Mouse (Mus musculus): Measurements from ENCODE around the gene Atp8a2. TPM values are rescaled to one million over a fixed set of nuclear protein-coding genes. Genes with fewer than 3 reads are reported as not detected.

The Atp8a2 gene
- polyA plus RNA-seq, 1 experiment from 2014 or later: 23.8 TPM

DNA sequence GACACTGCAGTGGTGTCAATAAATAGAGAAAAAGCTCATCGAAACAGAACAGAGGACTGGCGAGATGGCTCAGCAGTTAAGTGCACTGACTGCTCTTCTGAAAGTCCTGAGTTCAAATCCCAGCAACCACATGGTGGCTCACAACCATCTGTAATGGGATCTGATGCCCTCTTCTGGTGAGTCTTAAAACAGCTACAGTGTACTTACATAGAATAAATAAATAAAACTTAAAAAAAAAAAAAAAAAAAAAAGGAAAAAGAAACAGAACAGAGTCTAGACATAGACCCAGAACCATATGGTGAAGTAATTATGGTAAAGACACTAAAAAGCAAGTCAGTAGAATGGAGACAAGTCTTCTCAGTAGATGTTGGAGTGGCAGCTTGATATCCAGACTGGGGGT, 15.7 kb downstream of the Atp8a2 start:
- Histone ChIP-seq H3K27ac (no peak overlapping the region), H3K9me3 (no peaks in the 10 kb centered on the region), H3K9ac (no peak overlapping the region), H3K4me1 (0 out of 2 replicates have a peak, but pooled peaks cover 7% of the 10 kb centered on the region), H3K36me3 (no peaks in the 10 kb centered on the region), H3K27me3 (replicated peaks) (peaks cover 10% of the 10 kb centered on the region), H3K4me2 (replicated peaks) (no peak overlapping the region), H3K4me3 (no peak overlapping the region)
- 95% methylated on average over 2 of the region's 2 CpGs for WGBS
- ATAC-seq (ENCODE audit: low FRiP score, low read depth): no peak

DNA sequence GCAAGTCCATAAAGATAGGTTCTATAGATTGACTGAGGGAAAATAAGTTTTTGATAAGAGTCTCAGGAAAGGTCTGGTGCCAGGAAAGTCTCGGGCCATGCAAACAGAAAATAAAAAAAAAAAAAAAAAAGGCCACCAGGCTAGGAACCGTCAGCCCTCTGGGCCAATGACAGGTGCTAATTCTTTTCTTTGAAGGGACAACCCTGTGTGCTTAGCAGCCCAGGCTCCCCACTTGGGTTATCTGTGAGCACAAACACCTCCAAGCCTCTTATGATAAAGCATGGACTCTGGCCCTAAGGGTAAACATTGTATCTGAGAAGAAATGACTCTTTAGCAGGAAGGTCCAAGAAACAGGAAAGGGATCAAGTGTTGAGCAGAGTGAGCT, 18.4 kb downstream of the Atp8a2 start:
- H3K27ac ChIP-seq: no peak overlapping the region
- no peak overlapping the region; the same call in 1 of the 2 replicates for H3K4me3 ChIP-seq
- H3K9ac ChIP-seq: no peak overlapping the region
- ATAC-seq (ENCODE audit: low FRiP score, low read depth): no peak
- 36% methylated on average over 2 of the region's 2 CpGs for WGBS
- H3K27me3 ChIP-seq (replicated peaks): peaks cover 22% of the 10 kb centered on the region
- H3K4me1 ChIP-seq: 0 out of 2 replicates have a peak, but pooled peaks cover 7% of the 10 kb centered on the region
- no peaks in the 10 kb centered on the region for H3K36me3 ChIP-seq
- no peaks in the 10 kb centered on the region for H3K9me3 ChIP-seq
- H3K4me2 ChIP-seq (replicated peaks): peak overlapping the region; percentile 98

DNA sequence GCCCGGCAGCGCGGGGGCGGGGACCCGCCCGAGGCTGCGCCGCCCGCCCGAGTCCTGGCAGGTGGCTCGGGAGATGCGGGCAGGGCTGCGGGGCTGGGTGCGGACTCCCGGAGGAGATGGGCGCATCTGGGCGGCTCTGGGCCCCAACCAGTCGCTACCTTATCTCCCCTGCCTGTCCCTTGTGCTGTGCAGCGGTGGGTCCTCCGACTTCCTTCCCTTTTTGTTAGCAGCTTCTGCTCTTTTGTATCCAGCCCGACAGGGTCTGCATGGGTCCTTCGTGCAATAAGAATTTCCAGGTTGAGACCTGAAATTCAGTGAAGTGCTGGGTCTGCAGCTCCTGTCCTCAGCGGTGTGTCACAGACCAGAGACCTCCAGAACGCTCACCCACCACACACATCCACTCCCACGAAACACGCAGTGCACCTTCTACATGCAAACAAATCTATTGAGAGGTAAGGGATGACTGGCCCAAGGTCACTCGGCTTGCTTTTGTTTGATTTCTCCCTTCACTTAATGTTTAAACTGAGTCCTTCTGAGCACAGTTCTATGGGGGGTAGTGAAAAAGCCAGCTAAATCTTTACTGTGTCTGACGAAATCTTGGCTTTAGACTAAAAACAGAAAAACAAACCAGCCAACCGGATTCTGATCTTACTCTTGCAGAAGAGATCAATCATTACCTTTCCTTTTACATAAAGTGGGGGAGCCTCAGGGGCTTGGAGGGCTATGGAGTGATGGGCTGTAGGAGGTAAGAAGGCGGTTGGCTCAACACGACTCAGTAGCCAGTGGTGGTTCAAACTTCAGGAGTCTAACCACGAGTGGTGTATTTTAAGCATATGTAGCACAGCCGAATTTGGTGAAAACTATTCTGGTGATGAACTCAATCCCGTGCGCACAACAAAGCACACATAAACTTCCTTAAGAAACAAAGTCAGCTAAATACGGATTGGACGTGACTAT, 19.1 kb downstream of the Atp8a2 start:
- Histone ChIP-seq H3K4me2 (replicated peaks) (peak overlapping the region; percentile 98), H3K9me3 (no peaks in the 10 kb centered on the region), H3K27me3 (replicated peaks) (peaks cover 22% of the 10 kb centered on the region), H3K4me3 (peak overlapping the region; percentile 74), H3K9ac (peak overlapping the region; percentile 76), H3K27ac (peak overlapping the region; percentile 57; the same call in 1 of the 2 replicates), H3K4me1 (peaks cover 8% of the 10 kb centered on the region; the same call in 1 of the 2 replicates), H3K36me3 (no peaks in the 10 kb centered on the region)
- 20% methylated on average over 37 of the region's 37 CpGs for WGBS
- peak; percentile 33 for ATAC-seq (ENCODE audit: low FRiP score, low read depth)

DNA sequence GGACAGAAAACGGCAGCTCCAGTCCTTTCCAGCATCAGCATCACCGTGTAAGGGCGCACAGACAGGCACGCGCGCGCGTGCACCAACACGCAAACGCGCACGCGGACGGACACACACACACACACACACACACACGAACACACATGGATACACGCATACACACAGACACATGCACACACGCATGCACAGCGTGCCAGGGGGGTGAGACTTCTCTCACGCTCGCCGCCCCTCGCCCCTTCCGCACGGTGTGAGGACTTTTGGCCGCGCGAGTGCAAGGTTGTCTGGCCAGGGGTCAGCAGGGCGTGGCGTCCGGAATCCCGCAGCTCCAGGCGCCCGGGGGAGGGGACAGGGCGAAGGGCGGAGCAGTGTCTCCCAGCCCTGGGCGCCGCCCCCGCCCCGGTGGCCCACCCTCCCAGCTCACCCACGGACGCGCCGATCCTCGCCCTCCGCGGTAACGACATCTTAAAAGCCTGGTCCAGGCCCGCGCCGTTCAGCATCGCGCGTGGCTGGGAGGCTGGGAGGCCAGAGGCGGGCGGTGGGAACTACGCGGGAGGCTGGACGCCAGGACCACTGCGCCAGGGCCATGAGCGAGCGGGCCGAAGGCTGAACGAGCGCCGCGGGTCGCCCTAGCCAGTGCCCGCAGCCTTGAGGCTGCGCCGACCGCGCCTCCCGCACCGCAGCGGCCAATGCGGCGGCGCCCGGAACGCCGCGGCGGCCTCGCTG, 19.9 kb downstream of the Atp8a2 start:
- H3K4me2 ChIP-seq (replicated peaks): peak overlapping the region; percentile 98
- H3K27ac ChIP-seq: peak overlapping the region; percentile 57; the same call in 1 of the 2 replicates
- H3K9ac ChIP-seq: peak overlapping the region; percentile 76
- H3K4me3 ChIP-seq: peak overlapping the region; percentile 74
- ATAC-seq (ENCODE audit: low FRiP score, low read depth): peak; percentile 85
- peaks cover 22% of the 10 kb centered on the region for H3K27me3 ChIP-seq (replicated peaks)
- H3K4me1 ChIP-seq: peaks cover 14% of the 10 kb centered on the region
- no peaks in the 10 kb centered on the region for H3K36me3 ChIP-seq
- under 1% methylated on average over 81 of the region's 84 CpGs for WGBS
- no peaks in the 10 kb centered on the region for H3K9me3 ChIP-seq

DNA sequence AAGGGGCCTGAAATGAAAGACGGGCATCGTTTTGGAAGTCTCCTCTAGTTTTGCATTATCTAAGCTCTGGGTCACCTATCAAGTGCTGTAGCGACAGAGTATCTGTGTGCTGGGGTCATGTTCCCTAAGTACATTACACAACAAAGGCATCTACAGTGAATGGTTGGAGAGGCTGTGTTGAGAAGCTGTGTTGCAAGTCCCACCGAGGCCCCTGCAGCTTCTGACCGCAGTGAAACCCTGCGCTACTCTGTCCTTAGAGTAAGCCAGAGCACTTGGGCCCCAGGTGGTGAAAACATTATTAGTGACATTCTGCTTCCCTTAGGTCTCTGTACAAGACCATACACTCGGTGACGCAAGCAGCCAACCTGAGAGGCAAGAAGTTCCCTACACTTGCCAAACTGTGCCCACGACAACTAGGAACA, 20.5 kb downstream of the Atp8a2 start:
- Histone ChIP-seq H3K9ac (peak overlapping the region; percentile 76; the same call in 1 of the 2 replicates), H3K36me3 (no peaks in the 10 kb centered on the region), H3K9me3 (no peaks in the 10 kb centered on the region), H3K4me2 (replicated peaks) (peak overlapping the region; percentile 98), H3K4me3 (peak overlapping the region; percentile 74), H3K27me3 (replicated peaks) (peaks cover 22% of the 10 kb centered on the region), H3K27ac (no peak overlapping the region), H3K4me1 (peaks cover 14% of the 10 kb centered on the region)
- WGBS: 30% methylated on average over 9 of the region's 9 CpGs
- peak; percentile 34 for ATAC-seq (ENCODE audit: low FRiP score, low read depth)

DNA sequence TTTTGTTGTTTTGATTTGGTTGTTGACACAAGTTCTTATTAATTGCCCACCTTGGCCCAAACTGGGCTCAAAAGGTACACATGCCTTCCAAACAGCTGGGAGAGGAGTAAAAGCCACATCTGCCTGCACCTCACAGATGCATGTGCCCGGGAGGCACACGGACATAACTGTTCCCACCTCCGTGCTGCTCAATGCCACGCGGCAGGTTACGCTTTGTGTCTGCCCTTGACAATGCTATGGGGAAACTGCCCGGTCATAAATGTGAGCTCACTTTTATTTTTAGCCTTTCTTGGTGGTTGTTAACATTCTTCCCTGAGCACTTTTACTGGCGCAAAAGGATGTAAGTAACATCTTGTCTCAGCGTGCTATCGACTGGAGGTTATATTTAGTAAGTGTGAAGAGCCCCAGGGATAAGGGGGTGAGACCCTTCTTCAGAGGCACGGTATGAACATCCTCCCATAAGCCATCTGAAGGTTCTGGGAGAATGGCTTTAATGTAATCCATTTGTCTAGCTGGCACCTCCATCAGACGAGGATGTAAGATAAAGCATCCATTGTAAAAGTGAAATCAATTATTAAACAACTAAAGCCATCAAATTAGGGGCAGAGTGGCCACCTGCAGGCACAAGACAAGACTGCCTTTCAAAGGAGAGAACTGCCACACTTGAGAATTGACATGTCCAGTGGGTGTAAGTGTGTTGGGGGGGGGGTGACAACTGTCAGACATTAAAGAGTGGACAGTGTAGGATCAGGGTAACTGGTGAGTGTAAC, 24.5 kb downstream of the Atp8a2 start:
- 37% methylated on average over 12 of the region's 12 CpGs for WGBS
- Histone ChIP-seq H3K36me3 (no peaks in the 10 kb centered on the region), H3K27ac (no peak overlapping the region), H3K4me1 (peaks cover 14% of the 10 kb centered on the region), H3K9ac (no peak overlapping the region), H3K27me3 (replicated peaks) (peaks cover 21% of the 10 kb centered on the region), H3K4me3 (no peak overlapping the region), H3K9me3 (no peaks in the 10 kb centered on the region), H3K4me2 (replicated peaks) (no peak overlapping the region)
- ATAC-seq (ENCODE audit: low FRiP score, low read depth): no peak

DNA sequence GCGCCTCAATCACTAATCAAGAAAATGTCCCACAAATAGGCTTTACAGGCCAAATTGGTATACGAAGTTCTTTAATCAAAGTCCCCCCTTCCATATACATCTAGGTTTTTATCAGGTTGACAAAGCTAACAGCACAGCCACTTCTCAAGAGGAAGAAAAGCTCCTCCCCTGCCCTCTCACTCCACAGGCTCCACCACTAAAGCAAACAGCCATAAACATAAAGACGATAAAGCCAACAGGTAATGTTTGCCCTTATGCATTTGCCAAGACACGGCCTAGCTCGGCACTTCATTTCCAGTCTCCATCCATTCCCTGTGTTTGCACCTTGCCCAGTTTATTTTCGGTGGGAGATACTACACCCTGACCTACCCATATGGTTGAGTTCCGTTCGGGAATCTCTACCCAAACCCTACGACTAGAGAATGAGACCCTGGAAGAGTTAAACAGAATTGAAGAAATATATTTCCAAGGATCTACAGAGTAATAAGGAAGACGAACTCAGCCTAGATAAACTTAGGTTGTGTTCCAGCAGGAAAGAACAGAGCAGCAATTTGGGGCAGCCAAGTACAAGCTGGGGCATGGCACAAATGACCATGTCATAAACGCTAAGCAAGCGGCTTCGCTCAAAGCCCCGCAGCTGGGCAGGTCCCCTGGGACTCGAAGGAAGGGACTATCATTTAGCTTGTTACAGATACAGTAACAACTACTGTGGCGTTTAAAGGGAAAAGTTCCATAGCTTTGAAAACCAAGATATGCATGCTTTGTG, 26.0 kb downstream of the Atp8a2 start:
- Histone ChIP-seq H3K4me3 (no peak overlapping the region), H3K27me3 (replicated peaks) (peaks cover 14% of the 10 kb centered on the region; the same call in 1 of the 2 replicates), H3K27ac (no peak overlapping the region), H3K9me3 (no peaks in the 10 kb centered on the region), H3K9ac (no peak overlapping the region), H3K36me3 (no peaks in the 10 kb centered on the region), H3K4me2 (replicated peaks) (no peak overlapping the region), H3K4me1 (peaks cover 7% of the 10 kb centered on the region)
- ATAC-seq (ENCODE audit: low FRiP score, low read depth): no peak
- 50% methylated on average over 16 of the region's 16 CpGs for WGBS

DNA sequence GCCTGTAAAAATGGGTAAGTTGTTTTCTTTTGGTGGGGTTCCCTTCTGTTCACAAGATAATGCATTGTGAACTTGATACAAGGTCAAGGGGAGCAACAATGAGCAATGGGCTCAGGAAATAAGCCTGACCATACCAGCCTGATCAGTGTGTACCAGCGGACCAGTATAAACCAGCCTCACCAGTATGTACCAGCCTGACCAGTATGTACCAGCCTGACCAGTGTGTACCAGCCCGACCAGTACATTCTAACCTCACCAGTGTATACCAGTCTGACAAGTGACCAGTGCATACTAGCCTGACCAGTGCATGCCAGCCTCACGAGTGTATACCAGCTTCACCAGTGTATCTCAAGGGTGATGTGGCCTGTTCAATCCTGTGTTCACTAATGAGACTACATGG, 33.6 kb downstream of the Atp8a2 start:
- Histone ChIP-seq H3K36me3 (no peaks in the 10 kb centered on the region), H3K4me3 (no peak overlapping the region), H3K27me3 (replicated peaks) (no peaks in the 10 kb centered on the region), H3K9ac (no peak overlapping the region), H3K4me2 (replicated peaks) (no peak overlapping the region), H3K9me3 (no peaks in the 10 kb centered on the region), H3K4me1 (no peaks in the 10 kb centered on the region), H3K27ac (no peak overlapping the region)
- 89% methylated on average over 3 of the region's 3 CpGs for WGBS
- no peak for ATAC-seq (ENCODE audit: low FRiP score, low read depth)

DNA sequence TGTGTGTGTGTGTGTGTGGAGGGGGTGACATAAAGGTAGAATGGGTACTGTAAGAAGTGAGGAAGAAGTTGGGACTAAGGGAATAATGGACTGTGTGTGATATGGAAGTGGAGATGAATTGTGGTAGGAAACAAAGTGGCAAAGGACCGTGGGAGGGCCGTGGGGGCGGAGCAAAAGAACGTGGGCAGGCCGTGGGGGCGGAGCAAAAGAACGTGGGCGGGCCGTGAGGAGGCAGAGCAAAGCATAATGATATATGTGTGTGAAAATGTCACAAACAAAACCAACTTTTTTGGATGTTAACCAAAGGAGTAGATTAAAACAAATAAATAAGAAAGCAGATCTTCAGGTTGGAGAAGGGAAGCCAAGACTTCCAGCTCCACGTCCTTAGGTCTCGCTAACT, 44.6 kb downstream of the Atp8a2 start:
- no peak for ATAC-seq (ENCODE audit: low FRiP score, low read depth)
- Histone ChIP-seq H3K27me3 (replicated peaks) (no peaks in the 10 kb centered on the region), H3K4me3 (no peak overlapping the region), H3K9ac (no peak overlapping the region), H3K36me3 (no peaks in the 10 kb centered on the region), H3K27ac (no peak overlapping the region), H3K9me3 (no peaks in the 10 kb centered on the region), H3K4me1 (no peaks in the 10 kb centered on the region), H3K4me2 (replicated peaks) (no peak overlapping the region)
- 85% methylated on average over 11 of the region's 11 CpGs for WGBS

DNA sequence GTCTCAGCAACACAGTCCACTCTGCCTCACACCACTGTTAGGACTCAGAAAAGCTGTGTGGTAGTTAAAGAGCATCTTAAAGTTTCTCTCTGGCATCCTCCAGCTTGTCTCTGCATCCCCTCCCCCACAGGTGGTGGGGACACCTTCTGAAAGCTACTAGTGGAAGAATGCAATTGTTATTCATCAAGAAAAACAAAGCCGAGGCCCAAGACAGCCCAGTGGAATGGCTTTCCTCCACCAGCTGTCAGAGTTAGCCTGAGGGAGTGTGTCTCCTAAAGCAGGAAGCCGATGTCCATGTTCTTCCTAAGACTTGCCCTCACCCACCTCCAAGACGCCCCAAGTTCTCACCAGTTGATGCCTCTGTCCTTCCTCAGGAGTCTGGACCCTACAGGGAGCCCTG, 48.1 kb downstream of the Atp8a2 start:
- WGBS: 55% methylated on average over 3 of the region's 3 CpGs
- H3K4me3 ChIP-seq: no peak overlapping the region
- H3K9ac ChIP-seq: no peak overlapping the region
- no peak overlapping the region for H3K4me2 ChIP-seq (replicated peaks)
- H3K36me3 ChIP-seq: no peaks in the 10 kb centered on the region
- no peaks in the 10 kb centered on the region for H3K9me3 ChIP-seq
- H3K27me3 ChIP-seq (replicated peaks): no peaks in the 10 kb centered on the region
- no peaks in the 10 kb centered on the region for H3K4me1 ChIP-seq
- ATAC-seq (ENCODE audit: low FRiP score, low read depth): no peak
- H3K27ac ChIP-seq: no peak overlapping the region

DNA sequence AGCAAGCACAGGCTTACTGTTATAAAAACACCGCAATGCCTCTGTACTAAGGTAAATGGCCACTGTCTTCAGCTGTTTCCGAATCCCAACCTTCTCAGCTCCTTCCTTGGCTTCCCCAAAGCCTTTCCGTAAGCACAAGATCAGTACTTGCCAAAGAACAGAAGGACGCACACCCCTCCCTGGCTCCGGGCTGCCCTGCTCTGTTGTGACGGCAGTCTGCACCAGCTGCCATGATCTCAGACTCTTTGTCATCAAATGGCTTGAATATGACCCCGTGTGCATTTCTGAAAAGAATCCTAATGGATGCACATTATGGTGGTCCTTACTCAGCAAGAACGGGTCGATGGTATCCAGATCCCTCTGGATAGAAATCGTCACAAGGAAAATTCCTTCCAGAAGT, 53.7 kb downstream of the Atp8a2 start:
- Histone ChIP-seq H3K36me3 (no peaks in the 10 kb centered on the region), H3K27ac (no peak overlapping the region), H3K4me2 (replicated peaks) (no peak overlapping the region), H3K27me3 (replicated peaks) (no peaks in the 10 kb centered on the region), H3K4me3 (no peak overlapping the region), H3K9me3 (no peaks in the 10 kb centered on the region), H3K4me1 (no peaks in the 10 kb centered on the region), H3K9ac (no peak overlapping the region)
- WGBS: 80% methylated on average over 10 of the region's 10 CpGs
- ATAC-seq (ENCODE audit: low FRiP score, low read depth): no peak

All from neural tube, embryonic 12.5 days (tissue).